Mouse (Mus musculus): ENCODE measurements around the gene Cers2.

DNA sequence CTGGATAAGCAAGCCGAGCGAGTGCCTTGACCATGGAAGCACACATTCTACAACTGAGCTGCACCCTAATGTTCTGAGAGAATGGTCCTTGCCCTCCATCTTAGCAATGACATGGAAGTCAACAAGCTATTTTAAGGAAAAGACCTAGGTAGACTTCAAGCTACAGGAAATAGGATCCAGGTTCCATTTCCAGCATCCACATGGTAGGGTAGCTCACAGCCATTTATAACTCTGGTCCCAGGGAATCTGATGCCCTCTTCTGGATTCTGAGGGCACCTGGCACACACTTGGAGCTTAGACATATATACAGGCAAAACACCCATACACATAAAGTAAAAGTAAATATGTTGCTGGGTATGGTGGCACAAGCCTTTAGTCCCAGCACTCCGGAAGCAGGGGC is 48.5 kb upstream of the Cers2 start:
- TF ChIP-seq CTCF (IDR thresholded peaks at IDR 0.05 in 2 of 3, conservative IDR thresholded peaks at IDR 0.05 in 1 of 3; ENCODE audit: control insufficient read depth in 1 of 3, insufficient read depth in 1 of 3, low read depth in 2 of 3, low read length in 3 of 3, poor library complexity in 1 of 3, severe bottlenecking in 1 of 3): peak in 1 of 3 experiments; percentile 12; a peak in 1 of 6 replicates
- no peak for TF ChIP-seq MYC (IDR thresholded peaks at IDR 0.05; ENCODE audit: low read depth, low read length)
- TF ChIP-seq EP300 (IDR thresholded peaks at IDR 0.05; ENCODE audit: low read depth in 1 of 2, low read length in 2 of 2): no peak
- no peak for TF ChIP-seq NELFE (IDR thresholded peaks at IDR 0.05; ENCODE audit: low read depth, low read length)
- TF ChIP-seq JUND (IDR thresholded peaks at IDR 0.05; ENCODE audit: low read depth, low read length): no peak
- TF ChIP-seq GATA1 (IDR thresholded peaks at IDR 0.05; ENCODE audit: low read depth, low read length): no peak
- TF ChIP-seq POLR2A (IDR thresholded peaks at IDR 0.05; ENCODE audit: control insufficient read depth in 1 of 2, insufficient read depth in 1 of 2, low read depth in 1 of 2, low read length in 2 of 2, poor library complexity in 1 of 2): no peak
- no peak for TF ChIP-seq MAX (IDR thresholded peaks at IDR 0.05; ENCODE audit: low read length)
- TF ChIP-seq CHD2 (IDR thresholded peaks at IDR 0.05; ENCODE audit: low read length): no peak
- TF ChIP-seq KAT2A (conservative IDR thresholded peaks at IDR 0.05; ENCODE audit: low read depth, low read length): no peak
- TF ChIP-seq HCFC1 (IDR thresholded peaks at IDR 0.05; ENCODE audit: low read depth, low read length): no peak
- TF ChIP-seq CHD1 (IDR thresholded peaks at IDR 0.05; ENCODE audit: low read depth, low read length): no peak
- TF ChIP-seq TCF12 (IDR thresholded peaks at IDR 0.05; ENCODE audit: low read depth, low read length): no peak
- no peak for TF ChIP-seq MEF2A (IDR thresholded peaks at IDR 0.05; ENCODE audit: extremely low read depth, insufficient replicate concordance, low read depth, low read length, poor library complexity, severe bottlenecking)
